Mouse (Mus musculus) induced T-regulatory cell, adult 2 months (primary cell): ENCODE results near the gene Grb14.

Experiments
- DNase-seq: peaks from one replicate; pipeline ENCODE4 v3.0.0-alpha.2; 2012; ENCODE audit warnings: low read depth

The Grb14 gene

GRCm38 (mm10) chr2:65024887-65025286, at the start of gene Grb14:
Gene Grb14, minus strand, starts transcription at chr2:65024987.
- no peak for DNase-seq

GRCm38 (mm10) chr2:65072205-65072604, 47.4 kb upstream of the Grb14 start:
- no peak for DNase-seq

- DNase-seq: no peak
These were observed 29.0 kb upstream of the Grb14 start for GRCm38 (mm10) chr2:65053764-65054163.

- no peak for DNase-seq
These were observed 27.6 kb upstream of the Grb14 start for GRCm38 (mm10) chr2:65052191-65053012.

GRCm38 (mm10) chr2:65050776-65051175, 26.0 kb upstream of the Grb14 start:
- DNase-seq: no peak

GRCm38 (mm10) chr2:65048234-65049017, 23.6 kb upstream of the Grb14 start:
- no peak for DNase-seq

GRCm38 (mm10) chr2:65038164-65038563, 13.4 kb upstream of the Grb14 start:
- DNase-seq: no peak

- no peak for DNase-seq
These were observed 12.8 kb upstream of the Grb14 start for GRCm38 (mm10) chr2:65037546-65037945.

GRCm38 (mm10) chr2:65022363-65023240, 2.2 kb downstream of the Grb14 start:
- DNase-seq: peak; percentile 12

- no peak for DNase-seq
These were observed 3.0 kb downstream of the Grb14 start for GRCm38 (mm10) chr2:65021691-65022362.

- no peak for DNase-seq
These were observed 7.4 kb downstream of the Grb14 start for GRCm38 (mm10) chr2:65017375-65017774.

GRCm38 (mm10) chr2:65014552-65014951, 10.2 kb downstream of the Grb14 start:
- DNase-seq: no peak

- DNase-seq: no peak
These were observed 14.7 kb downstream of the Grb14 start for GRCm38 (mm10) chr2:65010105-65010504.

GRCm38 (mm10) chr2:65007396-65007795, 17.4 kb downstream of the Grb14 start:
- DNase-seq: no peak

- DNase-seq: no peak
These were observed 19.7 kb downstream of the Grb14 start for GRCm38 (mm10) chr2:65005044-65005443.

GRCm38 (mm10) chr2:65003433-65003832, 21.4 kb downstream of the Grb14 start:
- no peak for DNase-seq

- no peak for DNase-seq
These were observed 22.2 kb downstream of the Grb14 start for GRCm38 (mm10) chr2:65002631-65003030.

- no peak for DNase-seq
These were observed 29.7 kb downstream of the Grb14 start for GRCm38 (mm10) chr2:64995048-64995447.

GRCm38 (mm10) chr2:64989426-64990187, 35.2 kb downstream of the Grb14 start:
- no peak for DNase-seq

GRCm38 (mm10) chr2:64987782-64988181, 37.0 kb downstream of the Grb14 start:
- no peak for DNase-seq

GRCm38 (mm10) chr2:64975546-64975945, 49.2 kb downstream of the Grb14 start:
- DNase-seq: no peak
